Mouse (Mus musculus): ENCODE results near the gene Gm3149. TPM values are rescaled to one million over a fixed set of nuclear protein-coding genes. Genes with fewer than 3 reads are reported as not detected.

Gene Gm3149
- polyA plus RNA-seq (2015; fragmentation: Nextera tagmentation; extraction: Ambion mirVana): not detected in 2 replicates

GRCm38 (mm10) chr14:4316983-4317382, at the start of gene Gm3149:
Gm3149 (plus strand) TSS chr14:4317283.

GRCm38 (mm10) chr14:4334476-4335080, 17.5 kb downstream of the Gm3149 start, which contains the start of gene 2610042L04Rik:
2610042L04Rik (plus strand) TSS chr14:4334763.

Other genes with a start within 250 kb of the Gm3149 start
- not detected in 2 replicates for gene Gm3115, start 233.2 kb upstream of the Gm3149 start, polyA plus RNA-seq (2015; fragmentation: Nextera tagmentation; extraction: Ambion mirVana)
- gene Gm8108, start 206.8 kb upstream of the Gm3149 start, polyA plus RNA-seq (2015; fragmentation: Nextera tagmentation; extraction: Ambion mirVana): 1.3 and 2.2 TPM in 2 replicates
- not detected in 2 replicates for gene Gm3127, start 152.3 kb upstream of the Gm3149 start, polyA plus RNA-seq (2015; fragmentation: Nextera tagmentation; extraction: Ambion mirVana)
- not detected in 2 replicates for gene Gm2974, start 134.7 kb upstream of the Gm3149 start, polyA plus RNA-seq (2015; fragmentation: Nextera tagmentation; extraction: Ambion mirVana)
- not detected in 2 replicates for gene Gm3138, start 67.7 kb upstream of the Gm3149 start, polyA plus RNA-seq (2015; fragmentation: Nextera tagmentation; extraction: Ambion mirVana)
- not detected in 2 replicates for gene 2610042L04Rik, start 17.5 kb downstream of the Gm3149 start, polyA plus RNA-seq (2015; fragmentation: Nextera tagmentation; extraction: Ambion mirVana)
- not detected in 2 replicates for gene Gm3159, start 80.2 kb downstream of the Gm3149 start, polyA plus RNA-seq (2015; fragmentation: Nextera tagmentation; extraction: Ambion mirVana)
- 0.68 and 0.83 TPM in 2 replicates for gene Gm3164, start 98.2 kb downstream of the Gm3149 start, polyA plus RNA-seq (2015; fragmentation: Nextera tagmentation; extraction: Ambion mirVana)
- not detected in 2 replicates for gene Gm3173, start 113.7 kb downstream of the Gm3149 start, polyA plus RNA-seq (2015; fragmentation: Nextera tagmentation; extraction: Ambion mirVana)
- gene Gm3182, start 164.5 kb downstream of the Gm3149 start, polyA plus RNA-seq (2015; fragmentation: Nextera tagmentation; extraction: Ambion mirVana): not detected in 2 replicates
- not detected in 2 replicates for gene Gm3047, start 238.1 kb downstream of the Gm3149 start, polyA plus RNA-seq (2015; fragmentation: Nextera tagmentation; extraction: Ambion mirVana)

Measured in urinary bladder, postnatal 0 days (tissue).